Mouse (Mus musculus): ENCODE measurements at regions not wholly inside any gene's neighbourhood (a gene's known extent, or its start where the extent isn't known, plus 50 kb on each side); places are given as distances from the start of the nearest gene placed in this dataset.

DNA sequence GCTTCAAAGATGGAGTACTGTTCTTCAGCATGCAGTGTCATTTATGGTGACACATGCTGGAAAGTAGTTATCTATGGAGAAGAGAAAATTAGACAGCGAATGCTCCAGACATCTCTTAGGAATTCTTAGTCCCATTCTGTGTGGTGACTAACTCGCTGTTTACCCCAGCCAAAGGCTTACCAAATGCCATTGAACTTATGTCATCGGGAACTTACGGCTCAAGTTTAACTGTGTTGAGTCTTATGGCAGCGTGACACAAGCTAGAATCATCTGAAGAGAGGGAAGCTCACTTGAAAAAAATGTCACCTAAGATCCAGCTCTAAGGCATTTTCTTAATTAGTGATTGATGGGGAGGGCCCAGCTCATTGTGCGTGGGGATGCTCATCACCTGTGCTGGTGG lies 138.7 kb downstream of the Pja2 start:
- Histone ChIP-seq H3K36me3 (ENCODE audit: control insufficient read depth, insufficient read depth) (no peaks in the 10 kb centered on the region), H3K4me3 (no peak overlapping the region), H3ac (ENCODE audit: control insufficient read depth, insufficient read length) (no peak overlapping the region), H3K4me2 (ENCODE audit: low read depth) (no peak overlapping the region), H3K27me3 (ENCODE audit: control insufficient read depth, insufficient read depth, insufficient read length) (no peaks in the 10 kb centered on the region), H3K79me2 (ENCODE audit: control insufficient read depth, insufficient read depth) (no peaks in the 10 kb centered on the region)
- TF ChIP-seq USF1 (IDR thresholded peaks at IDR 0.05; ENCODE audit: low read depth), result no peak
- no peak for TF ChIP-seq E2F4 (IDR thresholded peaks at IDR 0.05; ENCODE audit: insufficient read depth)
- no peak for TF ChIP-seq POLR2AphosphoS2 (IDR thresholded peaks at IDR 0.05; ENCODE audit: insufficient read length, low read depth)
- TF ChIP-seq SRF (IDR thresholded peaks at IDR 0.05; ENCODE audit: control insufficient read depth, insufficient read length, low read depth), result no peak
- no peak for TF ChIP-seq CEBPB (IDR thresholded peaks at IDR 0.05; ENCODE audit: insufficient read depth, poor library complexity, severe bottlenecking)
- no peak for TF ChIP-seq MYOG (IDR thresholded peaks at IDR 0.05; ENCODE audit: control insufficient read depth in 1 of 3, insufficient read depth in 1 of 3, insufficient read length in 2 of 3, low read depth in 2 of 3)
